Mouse (Mus musculus): ENCODE measurements at regions not wholly inside any gene's neighbourhood (a gene's known extent, or its start where the extent isn't known, plus 50 kb on each side); places are given as distances from the start of the nearest gene placed in this dataset.

DNA sequence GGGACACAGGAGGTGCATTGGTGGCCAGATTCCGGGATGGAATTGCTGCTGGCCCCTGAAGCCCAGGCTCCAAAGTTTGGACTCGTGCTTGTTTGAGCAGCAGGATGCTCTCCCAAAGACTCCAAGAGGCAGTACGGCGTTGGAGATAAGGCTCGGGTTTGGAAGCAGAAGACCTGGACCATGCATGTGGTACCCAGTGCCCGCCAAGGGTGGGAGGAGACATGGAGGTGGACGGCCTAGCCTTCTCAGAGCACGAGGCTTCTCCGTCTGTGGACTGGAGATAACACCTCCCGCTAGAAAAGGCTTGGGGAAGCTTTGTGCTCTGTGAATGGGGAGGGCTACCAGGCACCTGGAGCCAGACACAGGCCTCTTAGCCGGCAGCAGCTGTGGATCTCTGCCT is 271.7 kb downstream of the Rps6kc1 start:
- TF ChIP-seq GATA1 (IDR thresholded peaks at IDR 0.05; ENCODE audit: low read length): no peak
- no peak for TF ChIP-seq TAL1 (IDR thresholded peaks at IDR 0.05; ENCODE audit: low read length)
- Histone ChIP-seq H3K4me3 (replicated peaks) (no peak overlapping the region), H3K9me3 (ENCODE audit: control insufficient read depth, low read length) (no peaks in the 10 kb centered on the region), H3K4me1 (ENCODE audit: control insufficient read depth) (no peaks in the 10 kb centered on the region), H3K36me3 (ENCODE audit: control insufficient read depth) (no peaks in the 10 kb centered on the region), H3K27me3 (ENCODE audit: control insufficient read depth) (no peaks in the 10 kb centered on the region)

- no peaks in the 10 kb centered on the region for H3K4me1 ChIP-seq (ENCODE audit: control insufficient read depth)
- H3K9me3 ChIP-seq (ENCODE audit: control insufficient read depth, low read length): no peaks in the 10 kb centered on the region
- TF ChIP-seq TAL1 (IDR thresholded peaks at IDR 0.05; ENCODE audit: low read length) (no peak), GATA1 (IDR thresholded peaks at IDR 0.05; ENCODE audit: low read length) (no peak)
- H3K36me3 ChIP-seq (ENCODE audit: control insufficient read depth): no peaks in the 10 kb centered on the region
- H3K4me3 ChIP-seq (replicated peaks): no peak overlapping the region
- no peaks in the 10 kb centered on the region for H3K27me3 ChIP-seq (ENCODE audit: control insufficient read depth)
Measured at GRCm38 (mm10) chr1:190634935-190635334, 276.6 kb downstream of the Rps6kc1 start.

GRCm38 (mm10) chr1:190631641-190632040 is 279.9 kb downstream of the Rps6kc1 start:
- no peak overlapping the region for H3K4me3 ChIP-seq (replicated peaks)
- H3K36me3 ChIP-seq (ENCODE audit: control insufficient read depth): no peaks in the 10 kb centered on the region
- H3K4me1 ChIP-seq (ENCODE audit: control insufficient read depth): no peaks in the 10 kb centered on the region
- no peaks in the 10 kb centered on the region for H3K27me3 ChIP-seq (ENCODE audit: control insufficient read depth)
- H3K9me3 ChIP-seq (ENCODE audit: control insufficient read depth, low read length): 0 out of 2 replicates have a peak, but pooled peaks cover 2% of the 10 kb centered on the region
- TF ChIP-seq GATA1 (IDR thresholded peaks at IDR 0.05; ENCODE audit: low read length) (no peak), TAL1 (IDR thresholded peaks at IDR 0.05; ENCODE audit: low read length) (no peak)

GRCm38 (mm10) chr1:190630193-190630592 is 281.4 kb downstream of the Rps6kc1 start:
- H3K4me1 ChIP-seq (ENCODE audit: control insufficient read depth): no peaks in the 10 kb centered on the region
- H3K9me3 ChIP-seq (ENCODE audit: control insufficient read depth, low read length): peaks cover 4% of the 10 kb centered on the region
- no peaks in the 10 kb centered on the region for H3K36me3 ChIP-seq (ENCODE audit: control insufficient read depth)
- no peak overlapping the region for H3K4me3 ChIP-seq (replicated peaks)
- no peak for TF ChIP-seq GATA1 (IDR thresholded peaks at IDR 0.05; ENCODE audit: low read length)
- TF ChIP-seq TAL1 (IDR thresholded peaks at IDR 0.05; ENCODE audit: low read length): no peak
- no peaks in the 10 kb centered on the region for H3K27me3 ChIP-seq (ENCODE audit: control insufficient read depth)

GRCm38 (mm10) chr1:190623916-190624315 is 287.7 kb downstream of the Rps6kc1 start:
- Histone ChIP-seq H3K4me3 (replicated peaks) (no peak overlapping the region), H3K4me1 (ENCODE audit: control insufficient read depth) (no peaks in the 10 kb centered on the region), H3K27me3 (ENCODE audit: control insufficient read depth) (no peaks in the 10 kb centered on the region), H3K9me3 (ENCODE audit: control insufficient read depth, low read length) (peaks cover 25% of the 10 kb centered on the region), H3K36me3 (ENCODE audit: control insufficient read depth) (no peaks in the 10 kb centered on the region)
- no peak for TF ChIP-seq TAL1 (IDR thresholded peaks at IDR 0.05; ENCODE audit: low read length)
- TF ChIP-seq GATA1 (IDR thresholded peaks at IDR 0.05; ENCODE audit: low read length): no peak

DNA sequence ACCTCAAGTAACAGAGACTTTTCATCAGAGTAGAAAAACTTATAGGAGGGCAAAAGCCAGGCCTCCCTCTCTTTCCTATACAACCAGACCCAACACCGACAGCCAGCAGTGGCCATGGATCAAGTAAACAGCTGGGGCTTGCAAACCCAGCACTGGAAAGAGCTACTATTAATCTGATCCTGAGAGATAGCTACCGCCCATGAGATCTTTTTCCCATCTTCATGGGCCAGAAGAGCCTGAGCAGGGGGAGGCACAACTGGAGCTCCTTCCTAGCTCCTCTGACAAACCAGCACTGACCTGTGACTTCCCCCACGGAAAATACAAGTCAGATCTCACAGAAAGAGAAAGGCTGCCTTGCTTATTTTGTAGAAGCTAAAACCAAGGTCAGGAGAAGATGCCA is 311.1 kb downstream of the Rps6kc1 start:
- H3K9me3 ChIP-seq (ENCODE audit: control insufficient read depth, low read length): no peaks in the 10 kb centered on the region; the same call in 1 of the 2 replicates
- no peak overlapping the region for H3K4me3 ChIP-seq (replicated peaks)
- TF ChIP-seq GATA1 (IDR thresholded peaks at IDR 0.05; ENCODE audit: low read length): no peak
- TF ChIP-seq TAL1 (IDR thresholded peaks at IDR 0.05; ENCODE audit: low read length): no peak
- no peaks in the 10 kb centered on the region for H3K27me3 ChIP-seq (ENCODE audit: control insufficient read depth)
- no peaks in the 10 kb centered on the region for H3K36me3 ChIP-seq (ENCODE audit: control insufficient read depth)
- H3K4me1 ChIP-seq (ENCODE audit: control insufficient read depth): no peaks in the 10 kb centered on the region

GRCm38 (mm10) chr1:190599622-190600021 is 311.9 kb downstream of the Rps6kc1 start:
- Histone ChIP-seq H3K9me3 (ENCODE audit: control insufficient read depth, low read length) (no peaks in the 10 kb centered on the region; the same call in 1 of the 2 replicates), H3K36me3 (ENCODE audit: control insufficient read depth) (no peaks in the 10 kb centered on the region), H3K27me3 (ENCODE audit: control insufficient read depth) (no peaks in the 10 kb centered on the region), H3K4me3 (replicated peaks) (no peak overlapping the region), H3K4me1 (ENCODE audit: control insufficient read depth) (no peaks in the 10 kb centered on the region)
- no peak for TF ChIP-seq TAL1 (IDR thresholded peaks at IDR 0.05; ENCODE audit: low read length)
- TF ChIP-seq GATA1 (IDR thresholded peaks at IDR 0.05; ENCODE audit: low read length): no peak

GRCm38 (mm10) chr1:190596209-190596608 is 315.4 kb downstream of the Rps6kc1 start:
- no peaks in the 10 kb centered on the region for H3K36me3 ChIP-seq (ENCODE audit: control insufficient read depth)
- no peaks in the 10 kb centered on the region for H3K27me3 ChIP-seq (ENCODE audit: control insufficient read depth)
- H3K9me3 ChIP-seq (ENCODE audit: control insufficient read depth, low read length): peaks cover 2% of the 10 kb centered on the region; the same call in 1 of the 2 replicates
- TF ChIP-seq TAL1 (IDR thresholded peaks at IDR 0.05; ENCODE audit: low read length) (no peak), GATA1 (IDR thresholded peaks at IDR 0.05; ENCODE audit: low read length) (no peak)
- H3K4me3 ChIP-seq (replicated peaks): no peak overlapping the region
- H3K4me1 ChIP-seq (ENCODE audit: control insufficient read depth): no peaks in the 10 kb centered on the region

DNA sequence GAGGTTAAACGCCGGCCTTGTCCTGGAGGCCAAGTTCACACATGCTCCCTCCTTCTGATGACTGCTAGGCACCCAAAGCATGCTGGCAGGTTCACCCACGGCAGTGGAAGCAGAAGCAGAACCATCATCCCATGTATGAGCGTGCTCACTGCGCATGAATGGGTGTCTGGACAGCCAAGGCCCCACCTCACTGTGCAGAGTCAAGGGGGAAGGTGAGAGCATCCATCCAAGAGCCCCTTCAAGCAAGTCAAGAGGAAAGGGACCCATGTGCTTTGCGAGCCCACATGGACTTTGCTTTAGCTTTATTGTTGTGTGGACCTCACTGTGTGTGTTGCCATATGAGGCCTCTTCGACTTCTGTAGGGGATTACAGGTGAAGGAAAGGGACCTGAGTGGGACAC is 319.9 kb downstream of the Rps6kc1 start:
- no peaks in the 10 kb centered on the region for H3K4me1 ChIP-seq (ENCODE audit: control insufficient read depth)
- TF ChIP-seq GATA1 (IDR thresholded peaks at IDR 0.05; ENCODE audit: low read length): no peak
- H3K9me3 ChIP-seq (ENCODE audit: control insufficient read depth, low read length): peaks cover 2% of the 10 kb centered on the region; the same call in 1 of the 2 replicates
- H3K36me3 ChIP-seq (ENCODE audit: control insufficient read depth): no peaks in the 10 kb centered on the region
- no peaks in the 10 kb centered on the region for H3K27me3 ChIP-seq (ENCODE audit: control insufficient read depth)
- no peak overlapping the region for H3K4me3 ChIP-seq (replicated peaks)

- TF ChIP-seq GATA1 (IDR thresholded peaks at IDR 0.05; ENCODE audit: low read length) (no peak), TAL1 (IDR thresholded peaks at IDR 0.05; ENCODE audit: low read length) (no peak)
- Histone ChIP-seq H3K36me3 (ENCODE audit: control insufficient read depth) (no peaks in the 10 kb centered on the region), H3K27me3 (ENCODE audit: control insufficient read depth) (no peaks in the 10 kb centered on the region), H3K9me3 (ENCODE audit: control insufficient read depth, low read length) (peaks cover 2% of the 10 kb centered on the region; the same call in 1 of the 2 replicates), H3K4me1 (ENCODE audit: control insufficient read depth) (no peaks in the 10 kb centered on the region), H3K4me3 (replicated peaks) (no peak overlapping the region)
Measured at GRCm38 (mm10) chr1:190589586-190589985, 322.0 kb downstream of the Rps6kc1 start.

Data from erythroblast, embryonic 14.5 days (primary cell).